Mouse (Mus musculus): ENCODE results near the gene Clcn2. TPM values are rescaled to one million over a fixed set of nuclear protein-coding genes. Genes with fewer than 3 reads are reported as not detected.

The Clcn2 gene
- polyA plus RNA-seq, 1 experiment = 5.8 TPM

DNA sequence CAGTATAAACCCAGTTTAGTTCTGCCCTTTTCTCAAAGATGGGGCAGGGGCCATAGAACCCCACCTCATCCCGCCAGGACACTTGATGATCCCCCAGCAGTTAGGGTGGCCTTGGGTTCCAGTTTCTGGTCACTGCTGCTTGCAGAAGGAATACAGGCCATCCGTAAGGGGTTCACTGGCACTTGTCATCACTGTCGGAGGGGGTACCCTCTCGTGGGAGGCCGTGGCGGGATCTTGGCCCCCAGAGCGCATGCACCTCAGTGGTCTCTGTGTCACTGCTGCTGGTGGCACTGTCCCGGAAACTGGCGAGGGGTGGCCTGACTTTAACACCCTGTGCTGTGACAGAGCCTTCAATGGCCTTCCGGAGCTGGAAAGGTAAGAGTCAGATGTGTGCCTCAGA is 14.5 kb downstream of the Clcn2 start:
- H3K4me3 ChIP-seq (ENCODE audit: insufficient read depth, poor library complexity, severe bottlenecking) = no peak overlapping the region
- H3K27me3 ChIP-seq (ENCODE audit: control insufficient read depth, insufficient read depth, insufficient read length) = no peaks in the 10 kb centered on the region
- TF ChIP-seq MAX (IDR thresholded peaks at IDR 0.05) (no peak), CTCF (IDR thresholded peaks at IDR 0.05; ENCODE audit: control insufficient read depth, insufficient read depth, insufficient read length) (no peak), USF1 (IDR thresholded peaks at IDR 0.05; ENCODE audit: low read depth) (no peak), MYOG (IDR thresholded peaks at IDR 0.05; ENCODE audit: control insufficient read depth, extremely low read depth, insufficient read length) (no peak), FOSL1 (IDR thresholded peaks at IDR 0.05; ENCODE audit: insufficient read depth, low read length, poor library complexity, severe bottlenecking) (no peak), CEBPB (IDR thresholded peaks at IDR 0.05; ENCODE audit: low read depth) (no peak), MYOD1 (IDR thresholded peaks at IDR 0.05; ENCODE audit: control insufficient read depth, insufficient read length, low read depth) (no peak)
- no peaks in the 10 kb centered on the region for H3K79me2 ChIP-seq (ENCODE audit: control insufficient read depth, insufficient read depth)
- H3ac ChIP-seq (ENCODE audit: control insufficient read depth, insufficient read length, low read depth) = no peak overlapping the region
- H3K36me3 ChIP-seq (ENCODE audit: control insufficient read depth, insufficient read depth) = no peaks in the 10 kb centered on the region
- no peaks in the 10 kb centered on the region for H3K79me3 ChIP-seq (ENCODE audit: low read depth)

DNA sequence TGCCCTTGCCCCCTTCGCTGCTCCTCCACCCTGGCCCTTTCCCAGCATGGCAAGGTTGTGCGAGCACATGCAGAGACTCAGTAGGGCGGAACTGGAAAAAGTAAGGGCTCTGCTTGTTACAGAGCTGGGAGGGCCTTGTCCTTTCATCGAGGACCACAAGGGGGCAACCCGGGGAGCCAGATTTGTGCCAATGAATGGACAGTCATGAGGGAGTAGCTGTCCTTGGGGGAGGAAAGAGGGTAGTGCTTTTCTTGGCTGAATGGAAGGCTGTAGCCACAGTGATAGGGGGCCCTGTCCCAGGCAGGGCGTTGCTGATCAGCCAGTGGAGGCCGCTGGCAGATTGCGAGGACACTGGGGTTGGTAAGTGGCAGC is 15.0 kb downstream of the Clcn2 start:
- Histone ChIP-seq H3K79me3 (ENCODE audit: low read depth) (no peaks in the 10 kb centered on the region), H3ac (ENCODE audit: control insufficient read depth, insufficient read length, low read depth) (peak overlapping the region; percentile 24), H3K79me2 (ENCODE audit: control insufficient read depth, insufficient read depth) (no peaks in the 10 kb centered on the region), H3K36me3 (ENCODE audit: control insufficient read depth, insufficient read depth) (no peaks in the 10 kb centered on the region), H3K4me3 (ENCODE audit: insufficient read depth, poor library complexity, severe bottlenecking) (no peak overlapping the region), H3K27me3 (ENCODE audit: control insufficient read depth, insufficient read depth, insufficient read length) (no peaks in the 10 kb centered on the region)
- TF ChIP-seq CEBPB (IDR thresholded peaks at IDR 0.05; ENCODE audit: low read depth) (no peak), CTCF (IDR thresholded peaks at IDR 0.05; ENCODE audit: control insufficient read depth, insufficient read depth, insufficient read length) (no peak), FOSL1 (IDR thresholded peaks at IDR 0.05; ENCODE audit: insufficient read depth, low read length, poor library complexity, severe bottlenecking) (no peak), MAX (IDR thresholded peaks at IDR 0.05) (no peak), USF1 (IDR thresholded peaks at IDR 0.05; ENCODE audit: low read depth) (no peak)

DNA sequence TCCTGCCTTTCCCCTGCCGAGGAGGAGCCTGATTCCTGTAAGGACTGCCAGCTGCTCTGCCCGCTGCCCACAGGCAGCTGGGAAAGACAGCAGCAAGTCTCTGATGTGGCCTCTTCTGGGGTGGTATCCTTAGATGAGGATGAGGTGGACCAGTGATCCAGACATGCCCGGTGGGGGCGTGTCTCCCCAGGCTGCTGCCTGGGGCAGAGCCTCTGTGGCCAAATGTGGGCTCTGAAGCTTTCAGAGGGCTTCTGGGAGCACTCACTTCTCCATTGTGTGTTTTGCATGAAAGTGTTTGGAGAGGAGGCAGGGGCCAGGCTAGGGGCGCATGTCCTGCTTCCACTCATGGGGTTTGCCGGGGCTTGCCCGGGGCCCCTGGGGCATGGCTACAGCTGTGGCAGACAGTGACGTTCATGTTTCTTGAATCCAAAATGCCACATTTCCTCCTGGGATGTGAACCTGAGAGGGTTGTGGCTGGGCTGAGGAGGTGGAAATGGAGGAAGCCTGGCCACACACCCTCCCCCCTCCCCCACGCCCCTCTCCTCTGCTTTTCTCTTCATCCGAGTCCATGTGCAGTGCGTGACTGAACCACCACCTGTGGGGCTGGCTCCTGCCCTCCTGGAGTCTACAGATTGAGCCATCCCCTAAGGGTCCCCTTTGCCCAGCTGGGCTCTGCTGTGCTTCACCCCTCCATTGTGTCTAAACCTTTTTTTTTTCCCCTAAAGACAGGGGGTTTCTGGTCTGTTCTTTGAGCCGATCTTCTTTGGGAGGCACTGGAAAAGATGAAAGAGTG is 15.6 kb downstream of the Clcn2 start:
- Histone ChIP-seq H3K27me3 (ENCODE audit: control insufficient read depth, insufficient read depth, insufficient read length) (no peaks in the 10 kb centered on the region), H3K79me3 (ENCODE audit: low read depth) (no peaks in the 10 kb centered on the region), H3K36me3 (ENCODE audit: control insufficient read depth, insufficient read depth) (no peaks in the 10 kb centered on the region), H3K4me3 (ENCODE audit: insufficient read depth, poor library complexity, severe bottlenecking) (no peak overlapping the region), H3ac (ENCODE audit: control insufficient read depth, insufficient read length, low read depth) (no peak overlapping the region), H3K79me2 (ENCODE audit: control insufficient read depth, insufficient read depth) (no peaks in the 10 kb centered on the region)
- TF ChIP-seq MYOD1 (IDR thresholded peaks at IDR 0.05; ENCODE audit: control insufficient read depth, insufficient read length, low read depth) = peak; percentile 4
- no peak for TF ChIP-seq CEBPB (IDR thresholded peaks at IDR 0.05; ENCODE audit: low read depth)

DNA sequence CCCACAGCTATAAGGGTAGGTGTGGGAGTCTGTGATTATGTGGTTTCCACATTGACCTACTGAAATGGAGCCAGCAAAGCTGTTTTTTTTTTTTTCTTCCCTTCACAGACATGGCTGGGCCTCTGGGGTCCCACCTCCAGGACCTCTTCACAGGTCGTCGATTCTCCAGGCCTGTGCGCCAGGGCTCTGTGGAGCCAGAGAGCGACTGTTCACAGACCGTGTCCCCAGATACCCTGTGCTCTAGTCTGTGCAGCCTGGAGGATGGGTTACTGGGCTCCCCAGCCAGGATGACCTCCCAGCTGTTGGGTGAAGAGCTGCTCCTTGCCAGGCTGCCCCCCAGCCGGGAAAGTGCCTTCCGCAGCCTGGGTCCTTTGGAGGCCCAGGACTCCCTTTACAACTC is 16.2 kb downstream of the Clcn2 start:
- Histone ChIP-seq H3K4me3 (ENCODE audit: insufficient read depth, poor library complexity, severe bottlenecking) (no peak overlapping the region), H3K36me3 (ENCODE audit: control insufficient read depth, insufficient read depth) (no peaks in the 10 kb centered on the region), H3K79me2 (ENCODE audit: control insufficient read depth, insufficient read depth) (no peaks in the 10 kb centered on the region), H3K79me3 (ENCODE audit: low read depth) (no peaks in the 10 kb centered on the region), H3K27me3 (ENCODE audit: control insufficient read depth, insufficient read depth, insufficient read length) (no peaks in the 10 kb centered on the region), H3ac (ENCODE audit: control insufficient read depth, insufficient read length, low read depth) (peak overlapping the region; percentile 16)
- TF ChIP-seq MYOG (IDR thresholded peaks at IDR 0.05; ENCODE audit: control insufficient read depth, extremely low read depth, insufficient read length) = no peak
- TF ChIP-seq FOSL1 (IDR thresholded peaks at IDR 0.05; ENCODE audit: insufficient read depth, low read length, poor library complexity, severe bottlenecking) = no peak

DNA sequence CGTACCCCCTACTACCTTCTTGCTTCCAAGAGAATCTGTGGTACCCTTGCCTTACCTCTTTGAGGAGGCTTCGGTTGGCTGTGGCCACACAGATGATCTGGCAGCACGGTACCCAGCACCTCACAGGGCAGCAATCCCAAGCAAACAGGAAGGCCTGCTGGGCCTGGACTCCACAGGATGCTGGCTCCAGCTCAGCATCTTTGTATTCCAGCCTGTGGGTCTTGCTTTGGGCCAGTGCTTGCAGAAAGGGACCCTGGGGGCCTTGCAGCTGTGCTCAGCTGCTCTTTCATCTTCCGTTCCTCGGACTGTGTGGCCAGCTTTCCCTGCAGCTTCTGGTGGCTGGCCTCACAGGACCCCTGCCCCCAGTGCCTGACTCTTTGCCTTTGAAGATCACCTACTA is 17.5 kb downstream of the Clcn2 start:
- Histone ChIP-seq H3K27me3 (ENCODE audit: control insufficient read depth, insufficient read depth, insufficient read length) (no peaks in the 10 kb centered on the region), H3K4me3 (ENCODE audit: insufficient read depth, poor library complexity, severe bottlenecking) (no peak overlapping the region), H3K79me3 (ENCODE audit: low read depth) (no peaks in the 10 kb centered on the region), H3K79me2 (ENCODE audit: control insufficient read depth, insufficient read depth) (no peaks in the 10 kb centered on the region), H3ac (ENCODE audit: control insufficient read depth, insufficient read length, low read depth) (no peak overlapping the region), H3K36me3 (ENCODE audit: control insufficient read depth, insufficient read depth) (no peaks in the 10 kb centered on the region)
- TF ChIP-seq MYOD1 (IDR thresholded peaks at IDR 0.05; ENCODE audit: control insufficient read depth, insufficient read length, low read depth) (no peak), CTCF (IDR thresholded peaks at IDR 0.05; ENCODE audit: control insufficient read depth, insufficient read depth, insufficient read length) (no peak), MYOG (IDR thresholded peaks at IDR 0.05; ENCODE audit: control insufficient read depth, extremely low read depth, insufficient read length) (no peak), MAX (IDR thresholded peaks at IDR 0.05) (no peak), CEBPB (IDR thresholded peaks at IDR 0.05; ENCODE audit: low read depth) (no peak), FOSL1 (IDR thresholded peaks at IDR 0.05; ENCODE audit: insufficient read depth, low read length, poor library complexity, severe bottlenecking) (no peak), USF1 (IDR thresholded peaks at IDR 0.05; ENCODE audit: low read depth) (no peak)

DNA sequence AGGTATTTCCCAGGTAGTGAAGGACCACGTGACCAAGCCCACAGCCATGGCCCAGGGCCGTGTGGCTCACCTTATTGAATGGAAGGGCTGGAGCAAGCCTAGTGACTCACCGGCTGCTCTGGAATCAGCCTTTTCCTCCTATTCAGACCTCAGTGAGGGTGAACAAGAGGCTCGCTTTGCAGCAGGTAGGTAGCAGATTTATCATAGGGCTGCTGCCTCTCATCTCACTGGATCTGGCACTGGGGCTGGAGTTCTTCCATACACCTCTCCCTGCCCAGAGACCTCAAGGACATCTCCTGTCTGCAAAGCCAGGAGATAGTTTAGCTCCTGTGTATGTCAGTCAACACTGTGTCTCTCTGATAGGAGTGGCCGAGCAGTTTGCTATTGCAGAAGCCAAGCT is 18.3 kb downstream of the Clcn2 start:
- no peaks in the 10 kb centered on the region for H3K36me3 ChIP-seq (ENCODE audit: control insufficient read depth, insufficient read depth)
- no peaks in the 10 kb centered on the region for H3K79me2 ChIP-seq (ENCODE audit: control insufficient read depth, insufficient read depth)
- TF ChIP-seq CTCF (IDR thresholded peaks at IDR 0.05; ENCODE audit: control insufficient read depth, insufficient read depth, insufficient read length) = no peak
- no peak for TF ChIP-seq MYOG (IDR thresholded peaks at IDR 0.05; ENCODE audit: control insufficient read depth, extremely low read depth, insufficient read length)
- H3K27me3 ChIP-seq (ENCODE audit: control insufficient read depth, insufficient read depth, insufficient read length) = no peaks in the 10 kb centered on the region
- no peak overlapping the region for H3K4me3 ChIP-seq (ENCODE audit: insufficient read depth, poor library complexity, severe bottlenecking)
- H3ac ChIP-seq (ENCODE audit: control insufficient read depth, insufficient read length, low read depth) = no peak overlapping the region
- no peaks in the 10 kb centered on the region for H3K79me3 ChIP-seq (ENCODE audit: low read depth)
